Mouse (Mus musculus) midbrain, embryonic 10.5 days (tissue): Measurements from ENCODE around the gene Ptcra. TPM values are rescaled to one million over a fixed set of nuclear protein-coding genes. Genes with fewer than 3 reads are reported as not detected.

Experiments used
- DNase-seq: peaks from one replicate; pipeline ENCODE4 v3.0.0-alpha.2; 2017; ENCODE audit warnings: low spot score
- H3K27ac ChIP-seq: fragments of 300-500 bp; sonication (generic); replicated peaks from 2 replicates; pipeline ENCODE4 v1.5.1; 2016; ENCODE audit warnings: mild to moderate bottlenecking
- H3K27me3 ChIP-seq: fragments of 300-500 bp; sonication (generic); 2 replicates; pipeline ENCODE4 v1.6.1; 2016; ENCODE audit warnings: low read depth, mild to moderate bottlenecking; ENCODE audit not compliant: poor library complexity, severe bottlenecking
- H3K36me3 ChIP-seq: fragments of 300-500 bp; sonication (generic); 2 replicates; pipeline ENCODE4 v1.6.1; 2016; ENCODE audit warnings: mild to moderate bottlenecking, moderate library complexity
- H3K4me1 ChIP-seq: fragments of 300-500 bp; sonication (generic); 2 replicates; pipeline ENCODE4 v1.6.1; 2016
- H3K4me3 ChIP-seq: fragments of 300-500 bp; sonication (generic); 2 replicates; pipeline ENCODE4 v1.5.1; 2016; ENCODE audit warnings: mild to moderate bottlenecking, moderate library complexity
- H3K9me3 ChIP-seq: fragments of 300-500 bp; sonication (generic); replicated peaks from 2 replicates; pipeline ENCODE4 v1.6.1; 2016; ENCODE audit warnings: mild to moderate bottlenecking
- WGBS: fragments of 180-500 bp; shearing (Covaris S2); methylation state at CpG from one replicate; pipeline ENCODE4 v1.1.7; 2016; 5-methylcytosine and 5-hydroxymethylcytosine counted together
- polyA plus RNA-seq: library from polyadenylated mRNA; unstranded; fragments of >200 nt; fragmentation: Nextera tagmentation; extraction: Ambion mirVana; gene quantifications from 2 replicates; pipeline ENCODE4 v1.2.1, GENCODE M21; 2016

The Ptcra gene
- polyA plus RNA-seq, 1 experiment from 2014 or later, result 0.53 TPM

DNA sequence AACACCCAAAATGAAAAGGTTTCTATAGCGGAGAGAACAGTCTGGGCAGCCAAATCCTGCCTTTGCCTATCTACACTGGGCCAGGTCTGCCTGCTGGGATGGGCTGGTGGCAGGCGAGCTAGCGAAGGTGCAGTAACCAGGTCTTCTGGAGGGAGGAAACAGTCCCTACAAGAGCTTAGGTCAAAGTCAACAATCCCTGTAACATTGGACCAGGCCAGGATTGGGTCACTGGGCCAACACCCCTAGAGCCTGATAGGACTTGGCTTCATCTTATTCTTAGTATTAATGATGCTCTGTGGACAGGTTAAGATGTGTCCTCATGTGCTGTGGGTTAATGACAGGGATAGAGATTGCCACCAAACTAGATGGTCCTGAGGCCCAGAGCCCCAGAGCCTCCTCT, 29.5 kb downstream of the Ptcra start:
- 94% methylated on average over 3 of the region's 3 CpGs for WGBS
- H3K27me3 ChIP-seq, result peaks cover 15% of the 10 kb centered on the region
- no peaks in the 10 kb centered on the region for H3K9me3 ChIP-seq
- no peak for DNase-seq
- peaks cover 49% of the 10 kb centered on the region for H3K36me3 ChIP-seq
- H3K4me1 ChIP-seq, result peaks cover 1% of the 10 kb centered on the region
- no peak overlapping the region for H3K27ac ChIP-seq
- no peak overlapping the region for H3K4me3 ChIP-seq

DNA sequence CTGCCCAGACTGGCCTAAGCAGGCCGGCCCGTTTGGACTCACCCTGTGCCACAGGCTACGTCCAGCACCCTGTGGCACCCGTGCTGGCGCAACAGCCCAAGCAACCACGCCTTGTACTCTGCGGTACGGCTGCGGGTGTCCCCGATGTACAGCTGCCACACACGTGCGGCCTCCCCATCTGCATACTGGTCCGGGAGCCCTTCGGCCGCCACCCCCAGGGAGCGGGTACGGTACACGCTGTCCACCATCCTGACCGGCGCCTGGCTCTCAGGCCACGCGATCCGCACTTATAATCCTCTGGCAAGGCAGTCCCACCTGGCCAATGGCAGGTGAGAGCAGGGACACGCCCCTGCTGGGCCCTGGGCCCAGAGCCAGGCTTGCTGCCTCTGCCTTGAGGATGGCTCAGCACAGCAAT, 34.6 kb downstream of the Ptcra start, which contains the start of gene Gnmt:
Gene Gnmt, minus strand, starts transcription at position 265 of the 415 bp plus-strand sequence.
- WGBS, result 18% methylated on average over 24 of the region's 24 CpGs
- no peaks in the 10 kb centered on the region for H3K9me3 ChIP-seq
- peaks cover 11% of the 10 kb centered on the region for H3K4me1 ChIP-seq
- H3K4me3 ChIP-seq, result no peak within 1 kb of the TSS
- H3K36me3 ChIP-seq, result peaks cover 28% of the 10 kb centered on the region
- no peak within 1 kb of the TSS for H3K27ac ChIP-seq
- DNase-seq, result no peak
- H3K27me3 ChIP-seq, result peaks cover 28% of the 10 kb centered on the region

DNA sequence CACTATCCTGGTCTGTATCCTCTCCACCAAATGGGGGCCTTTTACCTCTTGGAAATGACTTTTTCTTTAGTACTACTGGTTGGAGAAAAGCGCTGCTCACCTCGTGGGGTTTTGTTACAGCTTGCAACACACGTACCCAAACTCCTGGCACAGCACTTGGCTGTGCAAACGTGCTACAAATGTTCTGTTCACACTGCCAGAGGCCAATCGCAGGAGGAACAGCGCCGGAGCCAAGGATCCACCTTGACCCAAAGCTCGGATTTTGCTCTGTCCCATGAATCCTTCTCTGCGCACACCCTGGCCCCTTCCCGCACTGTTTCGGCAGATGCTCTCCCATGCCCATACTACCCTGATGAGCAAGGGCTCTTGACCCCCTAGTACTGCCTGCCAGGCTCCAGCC, 35.0 kb downstream of the Ptcra start:
- Histone ChIP-seq H3K27me3 (peaks cover 28% of the 10 kb centered on the region), H3K4me3 (no peak overlapping the region), H3K27ac (no peak overlapping the region), H3K36me3 (peaks cover 28% of the 10 kb centered on the region), H3K9me3 (no peaks in the 10 kb centered on the region), H3K4me1 (peaks cover 11% of the 10 kb centered on the region)
- WGBS, result 50% methylated on average over 11 of the region's 11 CpGs
- no peak for DNase-seq

DNA sequence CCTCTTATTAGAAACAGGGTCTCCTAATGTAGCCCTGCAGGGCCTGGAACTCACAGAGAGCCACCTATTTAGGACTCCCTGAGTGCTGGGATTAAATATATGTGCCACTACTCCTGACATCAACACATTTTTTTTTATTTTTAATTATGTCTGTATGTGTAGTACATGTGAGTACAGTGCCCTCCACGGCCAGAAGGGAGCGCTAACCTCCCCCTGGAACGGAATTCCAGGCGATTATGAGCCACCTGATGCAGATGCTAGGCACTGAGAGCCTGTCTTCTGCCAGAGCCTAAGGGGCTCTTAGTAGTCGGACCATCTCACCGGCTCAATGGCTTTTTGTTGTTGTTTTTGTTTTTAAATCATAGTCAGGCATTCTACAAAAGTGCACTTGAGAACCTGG, 35.5 kb downstream of the Ptcra start:
- WGBS, result 39% methylated on average over 6 of the region's 6 CpGs
- Histone ChIP-seq H3K27me3 (peaks cover 28% of the 10 kb centered on the region), H3K36me3 (peaks cover 32% of the 10 kb centered on the region), H3K27ac (no peak overlapping the region), H3K9me3 (no peaks in the 10 kb centered on the region), H3K4me3 (no peak overlapping the region), H3K4me1 (peaks cover 11% of the 10 kb centered on the region)
- no peak for DNase-seq

DNA sequence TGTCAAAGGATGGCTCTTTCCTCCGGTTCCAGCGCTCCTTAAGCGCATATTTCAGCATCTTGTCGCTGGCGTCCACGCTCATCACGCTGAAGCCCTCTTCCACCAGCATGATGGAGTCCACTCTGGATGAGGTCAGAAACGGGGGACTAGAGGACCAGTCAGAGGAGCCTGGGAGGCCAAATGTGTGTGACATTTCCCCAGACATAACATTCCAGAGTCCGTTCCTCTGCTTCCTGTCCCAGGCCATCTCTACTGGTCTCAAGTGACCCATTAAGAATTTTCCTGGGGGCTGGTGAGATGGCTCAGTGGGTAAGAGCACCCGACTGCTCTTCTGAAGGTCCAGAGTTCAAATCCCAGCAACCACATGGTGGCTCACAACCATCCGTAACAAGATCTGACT, 36.2 kb downstream of the Ptcra start:
- no peak for DNase-seq
- Histone ChIP-seq H3K4me3 (no peak overlapping the region), H3K36me3 (peaks cover 39% of the 10 kb centered on the region), H3K27me3 (peaks cover 28% of the 10 kb centered on the region), H3K4me1 (peaks cover 11% of the 10 kb centered on the region), H3K27ac (no peak overlapping the region), H3K9me3 (no peaks in the 10 kb centered on the region)
- 92% methylated on average over 11 of the region's 11 CpGs for WGBS

DNA sequence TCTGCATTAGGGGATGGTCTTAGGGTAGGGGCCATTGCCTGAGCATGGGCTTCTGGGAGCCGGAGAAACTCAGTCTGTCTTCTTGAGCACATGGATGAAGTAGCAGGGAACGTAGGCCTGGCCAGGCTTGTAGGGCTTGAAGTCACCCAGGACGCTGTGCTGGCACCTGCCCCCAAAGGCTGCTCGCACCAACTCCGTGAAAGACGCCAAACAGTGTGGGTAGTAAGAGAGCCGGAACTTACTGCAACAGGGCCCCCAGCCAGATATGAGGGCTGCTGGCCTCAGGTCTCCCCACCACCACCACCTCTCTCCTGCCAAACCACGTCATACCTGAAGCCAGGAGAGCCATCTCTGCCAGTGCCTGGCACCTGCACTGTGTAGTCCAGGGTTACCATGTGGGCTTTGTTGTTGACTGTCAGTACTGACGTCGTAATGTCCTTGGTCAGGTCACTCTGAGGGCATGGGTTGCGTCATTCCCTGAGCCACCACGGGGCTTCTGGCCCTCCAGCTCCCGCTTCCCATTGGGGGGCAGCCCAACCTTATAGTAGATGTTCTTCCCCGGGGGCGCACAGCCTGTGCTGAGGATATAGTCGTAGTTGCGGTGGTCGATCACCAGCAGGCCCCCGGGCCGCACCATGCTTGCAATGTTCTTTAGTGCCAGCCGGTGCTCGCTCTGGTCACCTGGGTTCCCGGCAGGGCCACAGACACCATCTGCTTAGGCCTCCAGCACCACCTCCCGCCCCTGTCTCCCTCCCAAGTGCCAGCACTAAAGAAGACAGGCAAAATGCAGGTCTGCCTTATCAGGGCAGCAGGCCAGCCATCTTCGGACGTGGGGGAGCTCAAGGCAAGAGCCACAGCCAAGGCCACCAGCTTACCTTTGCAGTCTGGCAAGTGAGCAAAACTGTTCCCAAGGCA, 37.5 kb downstream of the Ptcra start:
- Histone ChIP-seq H3K27ac (no peak overlapping the region), H3K36me3 (peaks cover 50% of the 10 kb centered on the region), H3K9me3 (no peaks in the 10 kb centered on the region), H3K4me1 (peaks cover 11% of the 10 kb centered on the region), H3K27me3 (peaks cover 28% of the 10 kb centered on the region), H3K4me3 (no peak overlapping the region)
- DNase-seq, result no peak
- WGBS, result 95% methylated on average over 26 of the region's 26 CpGs

DNA sequence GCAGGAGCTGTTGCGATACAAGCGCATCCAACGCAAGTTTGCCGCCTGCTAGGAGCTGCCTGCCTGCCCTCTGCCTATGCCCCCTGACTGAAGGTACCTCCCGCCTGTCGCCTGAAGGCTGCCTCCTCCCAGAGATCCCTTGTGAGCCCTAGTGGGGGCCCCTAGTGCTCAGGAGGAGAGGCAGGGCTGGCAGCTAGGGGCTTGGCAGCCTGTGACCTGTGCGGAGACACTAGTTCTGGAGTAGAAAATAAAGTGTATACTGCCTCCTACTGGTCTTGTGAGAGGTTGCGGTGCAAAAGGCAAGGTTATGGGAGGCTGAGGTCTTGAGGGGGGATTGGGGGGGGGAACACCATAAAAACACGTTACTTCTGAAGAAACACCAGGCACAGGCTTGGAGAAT, 38.2 kb downstream of the Ptcra start:
- H3K9me3 ChIP-seq, result no peaks in the 10 kb centered on the region
- no peak overlapping the region for H3K27ac ChIP-seq
- no peak overlapping the region for H3K4me3 ChIP-seq
- WGBS, result 55% methylated on average over 9 of the region's 9 CpGs
- H3K4me1 ChIP-seq, result peaks cover 11% of the 10 kb centered on the region
- H3K36me3 ChIP-seq, result peaks cover 57% of the 10 kb centered on the region
- H3K27me3 ChIP-seq, result peaks cover 26% of the 10 kb centered on the region
- DNase-seq, result peak; percentile 44

DNA sequence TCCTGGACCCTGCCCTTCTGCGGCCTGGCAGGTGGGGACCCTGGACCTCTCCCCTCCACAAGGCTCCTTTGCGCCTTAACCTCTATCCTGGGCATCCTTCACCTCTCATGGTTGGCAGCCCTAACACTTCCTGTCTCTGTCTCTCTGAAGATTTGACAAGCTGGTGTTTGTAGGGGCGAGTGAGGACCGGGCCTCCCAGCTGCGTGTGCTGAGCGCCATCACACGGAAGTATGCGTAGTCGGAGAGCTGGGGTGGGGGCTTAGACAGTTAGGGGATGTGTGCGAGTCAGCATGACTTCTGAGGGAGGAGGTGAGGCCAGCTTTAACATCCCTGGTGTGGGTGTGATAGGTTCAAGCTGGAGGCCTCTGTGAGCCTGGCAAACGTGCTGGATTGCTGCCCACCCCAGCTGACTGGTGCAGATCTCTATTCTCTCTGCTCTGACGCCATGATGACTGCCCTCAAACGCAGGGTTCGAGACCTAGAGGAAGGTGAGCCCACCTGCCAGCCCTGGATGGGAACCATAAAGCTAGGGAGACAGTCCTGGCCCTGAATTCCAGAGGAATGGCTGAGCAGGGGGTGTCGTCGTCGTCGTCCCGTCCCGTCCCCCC, 38.9 kb downstream of the Ptcra start:
- WGBS, result 82% methylated on average over 20 of the region's 20 CpGs
- no peak for DNase-seq
- Histone ChIP-seq H3K27me3 (peaks cover 19% of the 10 kb centered on the region), H3K27ac (no peak overlapping the region), H3K36me3 (peaks cover 57% of the 10 kb centered on the region), H3K4me1 (peaks cover 11% of the 10 kb centered on the region), H3K4me3 (no peak overlapping the region), H3K9me3 (no peaks in the 10 kb centered on the region)

DNA sequence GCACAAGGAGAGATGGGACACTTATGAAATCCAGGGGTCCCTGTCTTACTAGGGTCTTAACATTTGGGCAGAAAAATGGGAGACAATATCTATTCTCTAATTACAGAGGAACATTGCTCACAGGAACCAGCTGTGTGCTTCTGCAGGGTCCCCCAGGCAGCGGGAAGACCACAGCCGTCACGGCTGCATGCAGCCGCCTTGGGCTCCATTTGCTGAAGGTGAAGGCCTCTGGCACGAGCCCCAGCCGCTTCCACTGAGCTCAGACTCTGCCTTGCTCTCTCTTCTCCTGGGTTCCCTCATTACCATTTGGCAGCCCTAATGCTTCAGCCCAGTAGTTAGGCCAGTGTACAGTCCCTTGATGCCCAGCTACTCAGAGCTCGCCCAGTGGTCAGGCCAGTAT, 42.4 kb downstream of the Ptcra start:
- H3K36me3 ChIP-seq, result peaks cover 75% of the 10 kb centered on the region

DNA sequence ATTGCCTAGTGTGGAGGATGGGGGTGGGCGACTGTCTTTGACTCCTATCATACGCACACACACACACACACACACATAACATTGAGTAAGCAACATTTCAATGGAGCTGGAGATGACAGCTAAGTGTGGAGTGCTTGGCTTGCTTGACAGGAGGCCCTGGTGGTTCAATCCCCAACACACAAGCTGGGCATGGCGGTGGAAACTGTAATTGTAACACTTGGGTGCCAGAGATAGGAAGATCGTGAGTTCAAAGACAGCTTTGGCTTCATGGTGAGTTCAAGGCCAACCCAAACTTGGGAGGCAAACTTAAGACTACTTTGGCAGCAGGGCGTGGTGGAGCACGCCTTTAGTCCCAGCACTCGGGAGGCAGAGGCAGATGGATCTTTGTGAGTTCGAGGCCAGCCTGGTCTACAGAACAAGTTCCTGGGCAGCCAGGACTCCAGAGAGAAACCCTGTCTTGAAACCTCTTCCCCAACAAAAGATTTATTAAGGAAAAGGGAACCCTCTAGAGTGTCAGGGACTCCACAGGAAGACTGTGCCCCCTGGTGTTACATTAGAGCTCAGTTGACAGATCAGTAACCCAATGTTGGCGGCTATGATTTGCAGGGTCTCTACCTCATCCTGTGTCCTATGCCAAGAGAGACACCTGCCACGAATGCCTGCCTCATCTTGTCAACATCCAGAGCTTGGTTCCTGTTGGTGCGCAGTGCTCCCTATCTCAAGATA, 48.6 kb downstream of the Ptcra start:
- DNase-seq, result no peak
- 94% methylated on average over 11 of the region's 11 CpGs for WGBS

More for the DNA sequence above, 42.4 kb downstream of the Ptcra start:
- H3K27ac ChIP-seq, result no peak overlapping the region
- H3K9me3 ChIP-seq, result no peaks in the 10 kb centered on the region
- no peak for DNase-seq
- no peaks in the 10 kb centered on the region for H3K27me3 ChIP-seq
- 90% methylated on average over 7 of the region's 7 CpGs for WGBS
- peaks cover 5% of the 10 kb centered on the region; the same call in 1 of the 2 replicates for H3K4me1 ChIP-seq
- H3K4me3 ChIP-seq, result no peak overlapping the region

DNA sequence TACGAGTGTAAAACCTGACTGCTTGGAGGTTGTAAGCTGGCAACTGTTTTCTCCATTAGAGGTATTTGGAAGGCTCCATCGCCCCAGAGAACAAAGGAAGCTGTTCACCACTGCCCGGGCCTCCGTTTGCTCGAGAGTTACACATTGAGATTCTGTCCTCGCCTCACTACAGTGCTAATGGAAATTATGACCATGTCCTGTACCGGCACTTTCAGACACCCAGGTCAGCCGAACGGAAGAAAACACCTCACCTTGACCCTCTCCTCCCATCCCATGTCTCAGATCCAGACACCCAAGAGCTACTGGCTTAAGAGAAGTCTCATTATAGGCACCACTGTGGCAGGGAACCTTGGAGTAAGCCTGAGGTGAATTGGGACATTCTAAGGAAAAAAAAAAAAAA, 49.7 kb downstream of the Ptcra start:
- H3K4me3 ChIP-seq, result no peak overlapping the region
- no peak overlapping the region for H3K27ac ChIP-seq
- 91% methylated on average over 9 of the region's 9 CpGs for WGBS
- H3K9me3 ChIP-seq, result no peaks in the 10 kb centered on the region
- no peak for DNase-seq
- H3K27me3 ChIP-seq, result no peaks in the 10 kb centered on the region
- H3K4me1 ChIP-seq, result peaks cover 31% of the 10 kb centered on the region
- H3K36me3 ChIP-seq, result peaks cover 48% of the 10 kb centered on the region

More for the DNA sequence above, 48.6 kb downstream of the Ptcra start:
- H3K9me3 ChIP-seq, result no peaks in the 10 kb centered on the region
- H3K27ac ChIP-seq, result no peak overlapping the region
- H3K27me3 ChIP-seq, result no peaks in the 10 kb centered on the region
- H3K36me3 ChIP-seq, result peaks cover 52% of the 10 kb centered on the region
- H3K4me1 ChIP-seq, result peaks cover 31% of the 10 kb centered on the region
- no peak overlapping the region for H3K4me3 ChIP-seq

DNA sequence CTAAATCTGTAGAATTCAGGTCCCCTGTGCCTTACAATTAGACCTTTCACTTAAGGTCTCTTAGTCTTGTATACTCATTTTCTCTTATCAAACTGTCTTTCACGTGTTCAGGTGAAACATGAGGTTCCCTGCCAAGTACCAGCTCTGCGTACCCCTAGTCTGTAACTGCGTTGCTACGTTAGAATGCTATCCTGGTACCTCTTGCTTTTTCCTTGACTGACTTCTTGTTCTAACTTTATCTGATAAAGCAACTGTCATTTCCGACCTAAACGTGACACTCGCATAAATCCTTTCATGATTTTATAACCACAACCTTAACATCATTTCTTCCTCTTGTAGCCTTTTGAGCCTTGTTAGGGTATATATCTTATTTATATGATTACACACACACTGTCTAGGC, 51.1 kb downstream of the Ptcra start:
- DNase-seq, result no peak
- WGBS, result 78% methylated on average over 7 of the region's 7 CpGs
- peaks cover 45% of the 10 kb centered on the region for H3K36me3 ChIP-seq
- H3K27ac ChIP-seq, result no peak overlapping the region; the same call in 1 of the 2 replicates
- H3K4me1 ChIP-seq, result peaks cover 31% of the 10 kb centered on the region
- no peaks in the 10 kb centered on the region for H3K9me3 ChIP-seq
- H3K27me3 ChIP-seq, result no peaks in the 10 kb centered on the region
- H3K4me3 ChIP-seq, result peak overlapping the region; percentile 99
